Mouse (Mus musculus): ENCODE measurements around the gene Gm973. TPM values are rescaled to one million over a fixed set of nuclear protein-coding genes. Genes with fewer than 3 reads are reported as not detected.

The Gm973 gene
- polyA plus RNA-seq, 1 experiment from 2014 or later, result 0.35 TPM

DNA sequence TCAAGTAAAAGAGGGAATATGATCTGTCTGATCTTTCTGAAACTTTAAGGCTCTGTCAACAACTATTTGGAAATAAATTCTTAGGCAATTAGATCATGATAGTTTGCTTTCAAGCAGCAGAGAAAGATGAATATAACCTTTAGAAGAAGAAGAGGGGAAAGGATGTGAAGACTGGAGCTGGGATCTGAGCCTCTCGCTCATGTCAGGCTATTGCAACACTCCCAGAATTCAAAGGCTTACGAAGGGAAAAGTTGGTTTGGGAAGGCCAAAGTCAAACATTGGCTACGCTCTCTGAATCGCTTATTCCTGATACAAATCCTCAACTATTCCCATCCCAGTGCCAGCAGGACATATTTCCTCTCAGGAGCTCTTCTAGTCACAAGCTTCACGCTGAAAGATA is 53.2 kb downstream of the Gm973 start:
- no peak overlapping the region for H3K9ac ChIP-seq (ENCODE audit: low read length)
- no peaks in the 10 kb centered on the region for H3K9me3 ChIP-seq (replicated peaks; ENCODE audit: control insufficient read depth, low read length)
- no peaks in the 10 kb centered on the region for H3K36me3 ChIP-seq (ENCODE audit: control insufficient read depth, insufficient read depth, low read length)
- H3K27me3 ChIP-seq (ENCODE audit: control insufficient read depth, insufficient read depth, low read length), result no peaks in the 10 kb centered on the region
- no peak for ATAC-seq (ENCODE audit: insufficient read depth, low FRiP score)
- H3K4me3 ChIP-seq (replicated peaks; ENCODE audit: low read length), result no peak overlapping the region
- H3K27ac ChIP-seq (ENCODE audit: low read length), result no peak overlapping the region
- H3K4me2 ChIP-seq (ENCODE audit: low read depth, low read length), result no peak overlapping the region
- 77% methylated on average over 5 of the region's 5 CpGs for WGBS
- H3K4me1 ChIP-seq (ENCODE audit: control insufficient read depth, insufficient read depth, low read length), result no peaks in the 10 kb centered on the region

DNA sequence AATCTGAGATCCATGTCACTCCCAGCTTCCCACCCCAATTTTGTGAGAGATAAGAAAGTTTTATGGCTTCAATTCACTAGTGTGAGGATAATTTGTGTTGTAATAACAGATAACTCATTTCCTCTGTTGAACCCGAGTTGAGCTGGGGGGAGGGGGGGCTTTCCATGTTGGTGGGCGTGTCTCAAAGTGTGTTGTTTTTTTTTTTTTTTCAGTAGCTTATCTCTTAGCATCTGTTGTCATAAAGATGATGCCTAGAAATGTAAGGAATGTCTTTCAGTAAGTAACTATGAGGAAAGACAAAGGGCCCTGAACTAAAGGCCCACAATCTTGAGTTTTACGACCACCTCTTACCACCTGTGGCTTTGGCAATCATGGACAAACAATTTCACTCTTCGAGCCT is 54.7 kb downstream of the Gm973 start:
- Histone ChIP-seq H3K4me3 (replicated peaks; ENCODE audit: low read length) (no peak overlapping the region), H3K36me3 (ENCODE audit: control insufficient read depth, insufficient read depth, low read length) (no peaks in the 10 kb centered on the region), H3K27ac (ENCODE audit: low read length) (no peak overlapping the region), H3K27me3 (ENCODE audit: control insufficient read depth, insufficient read depth, low read length) (no peaks in the 10 kb centered on the region), H3K9ac (ENCODE audit: low read length) (no peak overlapping the region), H3K4me1 (ENCODE audit: control insufficient read depth, insufficient read depth, low read length) (no peaks in the 10 kb centered on the region), H3K9me3 (replicated peaks; ENCODE audit: control insufficient read depth, low read length) (no peaks in the 10 kb centered on the region), H3K4me2 (ENCODE audit: low read depth, low read length) (no peak overlapping the region)
- 65% methylated on average over 4 of the region's 4 CpGs for WGBS
- no peak for ATAC-seq (ENCODE audit: insufficient read depth, low FRiP score)

- Histone ChIP-seq H3K36me3 (ENCODE audit: control insufficient read depth, insufficient read depth, low read length) (no peaks in the 10 kb centered on the region), H3K4me3 (replicated peaks; ENCODE audit: low read length) (no peak overlapping the region), H3K9me3 (replicated peaks; ENCODE audit: control insufficient read depth, low read length) (no peaks in the 10 kb centered on the region), H3K9ac (ENCODE audit: low read length) (no peak overlapping the region), H3K27ac (ENCODE audit: low read length) (no peak overlapping the region), H3K4me2 (ENCODE audit: low read depth, low read length) (no peak overlapping the region), H3K27me3 (ENCODE audit: control insufficient read depth, insufficient read depth, low read length) (no peaks in the 10 kb centered on the region), H3K4me1 (ENCODE audit: control insufficient read depth, insufficient read depth, low read length) (no peaks in the 10 kb centered on the region)
- WGBS, result 79% methylated on average over 3 of the region's 3 CpGs
- no peak for ATAC-seq (ENCODE audit: insufficient read depth, low FRiP score)
These were observed 55.4 kb downstream of the Gm973 start for GRCm38 (mm10) chr1:59571502-59571901.

GRCm38 (mm10) chr1:59573843-59574242 is 57.8 kb downstream of the Gm973 start:
- H3K4me2 ChIP-seq (ENCODE audit: low read depth, low read length), result no peak overlapping the region
- ATAC-seq (ENCODE audit: insufficient read depth, low FRiP score), result no peak

GRCm38 (mm10) chr1:59574262-59575187 is 58.5 kb downstream of the Gm973 start:
- Histone ChIP-seq H3K27ac (ENCODE audit: low read length) (no peak overlapping the region), H3K27me3 (ENCODE audit: control insufficient read depth, insufficient read depth, low read length) (no peaks in the 10 kb centered on the region), H3K4me2 (ENCODE audit: low read depth, low read length) (peak overlapping the region; percentile 38), H3K4me3 (replicated peaks; ENCODE audit: low read length) (no peak overlapping the region; the same call in 1 of the 2 replicates), H3K36me3 (ENCODE audit: control insufficient read depth, insufficient read depth, low read length) (no peaks in the 10 kb centered on the region), H3K9me3 (replicated peaks; ENCODE audit: control insufficient read depth, low read length) (no peaks in the 10 kb centered on the region), H3K9ac (ENCODE audit: low read length) (peak overlapping the region; percentile 40; the same call in 1 of the 2 replicates), H3K4me1 (ENCODE audit: control insufficient read depth, insufficient read depth, low read length) (peaks cover 5% of the 10 kb centered on the region)
- WGBS, result 31% methylated on average over 21 of the region's 21 CpGs
- no peak for ATAC-seq (ENCODE audit: insufficient read depth, low FRiP score)

More at GRCm38 (mm10) chr1:59573843-59574242, 57.8 kb downstream of the Gm973 start:
- H3K4me1 ChIP-seq (ENCODE audit: control insufficient read depth, insufficient read depth, low read length), result no peaks in the 10 kb centered on the region
- H3K9me3 ChIP-seq (replicated peaks; ENCODE audit: control insufficient read depth, low read length), result no peaks in the 10 kb centered on the region
- WGBS, result 83% methylated on average over 3 of the region's 3 CpGs
- H3K27ac ChIP-seq (ENCODE audit: low read length), result no peak overlapping the region
- H3K36me3 ChIP-seq (ENCODE audit: control insufficient read depth, insufficient read depth, low read length), result no peaks in the 10 kb centered on the region
- no peak overlapping the region for H3K9ac ChIP-seq (ENCODE audit: low read length)
- H3K4me3 ChIP-seq (replicated peaks; ENCODE audit: low read length), result no peak overlapping the region
- no peaks in the 10 kb centered on the region for H3K27me3 ChIP-seq (ENCODE audit: control insufficient read depth, insufficient read depth, low read length)

GRCm38 (mm10) chr1:59578770-59579169 is 62.7 kb downstream of the Gm973 start:
- WGBS, result 52% methylated on average over 4 of the region's 4 CpGs
- no peak for ATAC-seq (ENCODE audit: insufficient read depth, low FRiP score)
- H3K4me2 ChIP-seq (ENCODE audit: low read depth, low read length), result no peak overlapping the region
- no peak overlapping the region for H3K4me3 ChIP-seq (replicated peaks; ENCODE audit: low read length)
- H3K9me3 ChIP-seq (replicated peaks; ENCODE audit: control insufficient read depth, low read length), result no peaks in the 10 kb centered on the region
- no peak overlapping the region for H3K27ac ChIP-seq (ENCODE audit: low read length)
- no peaks in the 10 kb centered on the region for H3K36me3 ChIP-seq (ENCODE audit: control insufficient read depth, insufficient read depth, low read length)
- H3K9ac ChIP-seq (ENCODE audit: low read length), result no peak overlapping the region
- H3K27me3 ChIP-seq (ENCODE audit: control insufficient read depth, insufficient read depth, low read length), result no peaks in the 10 kb centered on the region
- peaks cover 15% of the 10 kb centered on the region for H3K4me1 ChIP-seq (ENCODE audit: control insufficient read depth, insufficient read depth, low read length)

- Histone ChIP-seq H3K4me3 (replicated peaks; ENCODE audit: low read length) (no peak overlapping the region), H3K9me3 (replicated peaks; ENCODE audit: control insufficient read depth, low read length) (no peaks in the 10 kb centered on the region), H3K27me3 (ENCODE audit: control insufficient read depth, insufficient read depth, low read length) (no peaks in the 10 kb centered on the region), H3K27ac (ENCODE audit: low read length) (peak overlapping the region; percentile 51; the same call in 1 of the 2 replicates), H3K9ac (ENCODE audit: low read length) (0 out of 2 replicates have a peak overlapping the region, but pooled peaks have one; percentile 25), H3K4me2 (ENCODE audit: low read depth, low read length) (no peak overlapping the region), H3K4me1 (ENCODE audit: control insufficient read depth, insufficient read depth, low read length) (peaks cover 15% of the 10 kb centered on the region), H3K36me3 (ENCODE audit: control insufficient read depth, insufficient read depth, low read length) (no peaks in the 10 kb centered on the region)
- ATAC-seq (ENCODE audit: insufficient read depth, low FRiP score), result no peak
- WGBS, result 31% methylated on average over 5 of the region's 5 CpGs
These were observed 63.3 kb downstream of the Gm973 start for GRCm38 (mm10) chr1:59579327-59579726.

- Histone ChIP-seq H3K4me1 (ENCODE audit: control insufficient read depth, insufficient read depth, low read length) (peaks cover 18% of the 10 kb centered on the region), H3K27me3 (ENCODE audit: control insufficient read depth, insufficient read depth, low read length) (no peaks in the 10 kb centered on the region), H3K4me2 (ENCODE audit: low read depth, low read length) (0 out of 2 replicates have a peak overlapping the region, but pooled peaks have one; percentile 6), H3K4me3 (replicated peaks; ENCODE audit: low read length) (no peak overlapping the region), H3K9ac (ENCODE audit: low read length) (no peak overlapping the region), H3K27ac (ENCODE audit: low read length) (peak overlapping the region; percentile 74), H3K9me3 (replicated peaks; ENCODE audit: control insufficient read depth, low read length) (no peaks in the 10 kb centered on the region), H3K36me3 (ENCODE audit: control insufficient read depth, insufficient read depth, low read length) (no peaks in the 10 kb centered on the region)
- peak; percentile 81 for ATAC-seq (ENCODE audit: insufficient read depth, low FRiP score)
- WGBS, result 18% methylated on average over 8 of the region's 8 CpGs
These were observed 64.2 kb downstream of the Gm973 start for GRCm38 (mm10) chr1:59580131-59580751.

GRCm38 (mm10) chr1:59580880-59581279 is 64.8 kb downstream of the Gm973 start:
- H3K9ac ChIP-seq (ENCODE audit: low read length), result no peak overlapping the region
- H3K9me3 ChIP-seq (replicated peaks; ENCODE audit: control insufficient read depth, low read length), result no peaks in the 10 kb centered on the region
- H3K4me1 ChIP-seq (ENCODE audit: control insufficient read depth, insufficient read depth, low read length), result peaks cover 19% of the 10 kb centered on the region
- 73% methylated on average over 3 of the region's 3 CpGs for WGBS
- peak overlapping the region; percentile 68 for H3K27ac ChIP-seq (ENCODE audit: low read length)
- H3K4me2 ChIP-seq (ENCODE audit: low read depth, low read length), result no peak overlapping the region
- no peak overlapping the region for H3K4me3 ChIP-seq (replicated peaks; ENCODE audit: low read length)
- no peaks in the 10 kb centered on the region for H3K36me3 ChIP-seq (ENCODE audit: control insufficient read depth, insufficient read depth, low read length)
- no peaks in the 10 kb centered on the region for H3K27me3 ChIP-seq (ENCODE audit: control insufficient read depth, insufficient read depth, low read length)
- no peak for ATAC-seq (ENCODE audit: insufficient read depth, low FRiP score)

All from stomach, embryonic 16.5 days (tissue).